Mouse (Mus musculus) activated CD4-positive, CD25-positive, alpha-beta regulatory T cell, adult 4 months (primary cell): ENCODE results near the gene Ctnnbip1. TPM values are rescaled to one million over a fixed set of nuclear protein-coding genes. Genes with fewer than 3 reads are reported as not detected.

Source experiments
- ATAC-seq: one replicate; pipeline ENCODE4 v1.8.0; 2017
- polyA plus RNA-seq, 2 experiments: library from polyadenylated mRNA; unstranded; fragments of 100-300 nt; shearing (Covaris generic); gene quantifications; one replicate each; pipeline ENCODE4 v1.2.1; 2017

The Ctnnbip1 gene
- polyA plus RNA-seq, 2 experiments from 2014 or later = 0.28 to 1.4 TPM

- no peak for ATAC-seq
These were observed 5.9 kb downstream of the Ctnnbip1 start for GRCm38 (mm10) chr4:149523961-149524360.

- ATAC-seq = no peak
These were observed 7.1 kb downstream of the Ctnnbip1 start for GRCm38 (mm10) chr4:149525170-149525569.

DNA sequence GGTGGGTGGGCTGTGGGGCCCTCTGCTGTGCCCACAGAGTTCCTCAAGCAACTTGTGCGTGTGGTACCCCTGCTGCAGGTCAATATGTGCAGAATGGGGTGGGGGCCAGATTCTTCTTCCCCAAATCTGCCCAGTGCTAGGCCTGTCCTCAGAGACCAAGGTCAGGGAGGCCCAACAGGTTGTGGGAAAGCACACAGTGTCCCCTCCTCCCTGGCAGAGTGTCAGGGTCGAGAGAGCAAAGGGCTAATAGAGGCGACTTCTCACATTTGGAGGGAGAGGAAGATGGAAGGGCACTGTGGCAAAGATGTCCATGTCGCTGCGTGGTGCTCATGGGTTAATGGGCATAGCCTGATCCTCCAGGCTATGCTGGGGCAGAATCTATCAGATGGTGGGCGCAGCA is 7.8 kb downstream of the Ctnnbip1 start:
- no peak for ATAC-seq

DNA sequence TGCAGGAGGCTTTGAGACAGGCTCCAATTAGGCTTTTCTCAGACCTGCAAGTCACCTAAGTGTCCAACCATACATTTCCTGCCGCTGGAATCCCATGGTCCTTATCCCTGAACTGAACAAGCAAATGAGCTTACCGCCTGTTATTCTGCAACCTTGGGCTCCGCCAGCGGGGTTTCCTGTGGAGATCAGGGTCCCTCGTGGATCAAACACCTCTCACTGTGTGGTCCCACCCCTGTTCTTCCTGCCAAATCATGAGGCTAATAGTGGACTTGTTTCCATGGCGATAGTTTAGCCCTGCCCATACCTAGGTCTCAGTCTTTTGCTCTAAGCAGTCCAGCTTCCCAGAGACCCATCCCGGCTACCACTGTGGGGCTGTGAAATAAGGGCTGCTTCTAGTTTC is 8.3 kb downstream of the Ctnnbip1 start:
- ATAC-seq = no peak

DNA sequence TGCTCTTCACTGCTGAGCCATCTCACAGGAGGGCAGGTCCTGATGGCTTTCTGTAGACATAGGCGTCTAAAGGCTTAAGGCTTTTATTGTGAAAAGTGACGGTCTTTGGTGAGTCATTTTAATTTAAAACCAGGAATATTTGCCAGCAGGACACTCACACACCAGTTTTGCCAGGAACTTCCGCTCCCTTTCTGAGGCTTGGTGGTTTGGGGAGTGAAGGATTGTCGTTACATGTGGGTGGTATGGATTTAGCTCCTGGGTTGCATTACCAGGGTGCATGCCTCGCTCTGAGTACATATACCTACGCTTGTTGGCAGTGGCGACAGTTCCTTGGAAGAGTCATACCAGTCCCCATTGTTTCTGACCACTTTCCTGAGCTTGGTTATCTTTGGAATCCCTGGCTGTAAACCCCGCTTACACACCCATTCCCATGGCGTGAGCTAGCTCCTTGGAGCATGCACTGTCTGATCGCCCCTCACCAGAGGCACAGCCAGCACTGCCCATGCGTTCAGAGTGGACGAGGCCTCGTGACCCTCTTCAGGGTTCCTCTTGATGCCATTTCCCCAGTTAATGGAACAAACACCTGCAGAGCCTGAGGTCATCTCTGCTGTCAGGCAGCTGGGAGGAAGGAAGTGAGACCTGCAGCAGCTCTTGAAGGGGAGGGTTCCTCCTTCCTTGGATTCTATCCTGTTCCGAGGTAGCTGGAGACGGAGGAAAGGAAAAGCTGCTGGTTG is 9.8 kb downstream of the Ctnnbip1 start:
- ATAC-seq = no peak

DNA sequence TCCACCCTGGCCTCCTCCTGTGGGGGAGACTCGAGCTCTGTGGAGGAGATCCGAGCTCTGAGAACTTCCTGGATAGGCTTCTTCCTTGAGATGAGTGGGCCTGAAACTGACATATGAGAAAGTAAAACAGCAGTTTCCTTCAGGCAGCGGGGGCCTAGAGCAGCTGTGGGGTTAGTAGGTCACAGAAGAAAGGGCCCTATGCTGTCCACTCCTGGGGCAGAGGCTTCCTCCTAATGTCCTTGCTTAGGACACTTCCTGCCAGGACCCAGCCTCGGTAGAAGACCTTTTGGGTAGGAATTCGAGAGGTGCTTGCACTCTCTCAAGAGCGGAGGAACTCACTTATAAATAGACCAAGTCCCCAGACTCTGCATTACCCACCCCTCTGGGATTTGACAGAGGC is 11.7 kb downstream of the Ctnnbip1 start:
- no peak for ATAC-seq

DNA sequence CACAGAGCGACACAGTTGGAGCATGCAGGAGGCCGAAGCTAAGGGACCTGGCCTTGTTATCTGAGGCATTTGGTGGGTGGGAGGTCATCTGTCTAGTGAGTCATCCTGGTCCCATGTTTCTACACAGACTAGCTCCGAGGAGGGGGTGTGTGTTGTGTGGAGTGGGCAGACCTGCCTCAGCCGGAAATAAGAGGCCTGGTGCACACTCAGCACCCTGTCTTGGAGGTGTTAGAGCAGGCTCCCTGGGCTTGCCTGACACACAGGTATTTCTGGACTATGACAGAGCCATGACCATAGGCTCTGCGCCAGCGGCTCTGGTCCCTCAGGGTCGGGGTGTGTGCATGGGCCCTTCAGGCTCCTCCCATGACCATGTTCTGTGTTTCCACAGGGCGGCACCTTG is 21.4 kb downstream of the Ctnnbip1 start:
- no peak for ATAC-seq

DNA sequence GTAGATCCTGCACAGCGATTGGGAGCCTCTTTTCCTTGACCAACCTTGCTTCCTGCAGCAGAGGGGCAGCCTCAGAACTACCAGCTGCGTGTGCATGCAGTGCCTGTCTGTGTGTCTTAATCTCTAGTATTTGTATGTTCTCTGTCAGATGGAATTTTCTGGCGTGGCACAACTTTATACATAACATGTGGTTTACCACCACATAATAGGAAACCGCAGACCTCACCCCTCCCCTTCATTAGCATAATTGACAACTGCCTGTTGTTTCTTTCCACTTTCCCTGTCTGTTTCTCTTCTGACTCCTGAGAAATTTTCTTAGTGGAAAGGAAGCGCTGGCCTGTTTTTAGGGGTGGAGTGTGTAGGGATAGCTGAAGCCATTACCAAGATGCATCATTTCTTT is 23.9 kb downstream of the Ctnnbip1 start:
- ATAC-seq = peak; percentile 53

GRCm38 (mm10) chr4:149542431-149542830 is 24.4 kb downstream of the Ctnnbip1 start:
- no peak for ATAC-seq

DNA sequence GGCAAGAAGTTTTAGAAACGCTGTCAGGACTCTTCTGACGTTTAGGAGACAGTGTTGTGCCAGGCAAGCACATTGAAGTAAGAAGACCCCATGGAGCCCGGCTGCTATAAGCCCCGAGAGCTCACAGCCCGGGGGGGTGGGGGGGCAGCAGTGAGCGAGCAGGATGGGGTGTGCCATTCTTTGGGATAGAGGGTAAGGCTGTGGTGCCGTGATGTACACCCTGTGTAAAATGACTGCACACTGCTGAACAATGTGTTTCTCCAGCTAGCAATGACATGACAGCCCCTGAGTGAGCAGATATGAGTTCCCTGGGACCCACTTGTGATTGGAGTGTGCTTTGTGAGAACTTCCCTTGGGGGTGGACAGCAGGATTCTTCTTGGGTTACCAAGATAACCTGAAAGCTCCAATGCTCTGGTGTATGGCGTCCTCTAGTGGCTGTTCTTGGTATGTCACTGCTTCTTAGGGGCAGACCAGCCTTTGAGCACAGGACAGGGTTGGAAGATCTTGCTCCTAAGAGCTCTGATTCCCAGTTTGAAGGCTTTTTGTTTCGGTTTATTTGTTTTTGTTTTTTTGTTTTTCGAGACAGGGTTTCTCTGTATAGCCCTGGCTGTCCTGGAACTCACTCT is 25.0 kb downstream of the Ctnnbip1 start:
- peak; percentile 66 for ATAC-seq

DNA sequence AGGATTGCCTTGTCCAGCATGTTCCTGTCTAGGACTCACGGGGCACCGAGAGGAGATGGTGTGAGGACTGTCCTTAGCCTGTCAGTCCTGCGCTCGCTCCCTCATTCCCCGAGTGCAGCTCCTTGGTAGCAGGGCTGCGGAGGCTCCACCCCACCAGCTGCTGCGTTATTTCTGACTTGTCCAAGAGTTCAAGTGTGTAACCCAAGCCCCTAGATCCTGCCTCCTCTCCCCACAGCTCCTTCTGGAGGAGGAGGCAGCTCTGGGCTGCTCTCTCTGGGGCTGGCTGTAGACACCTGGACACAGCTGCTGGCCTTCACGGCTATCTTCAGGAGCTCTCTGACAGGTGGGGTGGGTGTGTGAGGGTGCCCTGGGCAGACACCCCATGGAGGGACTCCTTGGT is 26.9 kb downstream of the Ctnnbip1 start:
- ATAC-seq = no peak

- ATAC-seq = no peak
These were observed 28.9 kb downstream of the Ctnnbip1 start for GRCm38 (mm10) chr4:149546797-149547444.

- no peak for ATAC-seq
These were observed 29.5 kb downstream of the Ctnnbip1 start for GRCm38 (mm10) chr4:149547523-149547922.

GRCm38 (mm10) chr4:149549221-149549925 is 31.3 kb downstream of the Ctnnbip1 start:
- peak; percentile 61 for ATAC-seq

DNA sequence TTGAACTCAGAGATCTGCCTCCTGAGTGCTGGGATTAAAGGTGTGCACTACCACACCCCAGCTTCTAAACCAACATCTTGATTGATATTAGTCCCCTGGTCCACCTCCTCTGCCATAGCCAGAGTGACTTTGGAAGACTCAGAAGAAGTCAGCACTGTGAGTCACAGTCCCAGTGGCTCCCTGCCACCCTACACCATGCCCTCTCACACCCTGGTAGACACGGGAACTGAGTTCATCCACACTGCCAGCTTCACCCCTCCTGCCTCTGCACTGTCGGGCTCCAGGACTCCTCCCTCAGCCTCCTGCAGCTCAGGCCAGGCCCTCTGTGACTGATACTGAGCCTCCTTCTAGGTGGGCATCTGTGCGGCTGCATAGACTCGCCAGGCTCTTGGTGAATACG is 32.8 kb downstream of the Ctnnbip1 start:
- ATAC-seq = no peak

- ATAC-seq = no peak
These were observed 33.7 kb downstream of the Ctnnbip1 start for GRCm38 (mm10) chr4:149551696-149552095.

DNA sequence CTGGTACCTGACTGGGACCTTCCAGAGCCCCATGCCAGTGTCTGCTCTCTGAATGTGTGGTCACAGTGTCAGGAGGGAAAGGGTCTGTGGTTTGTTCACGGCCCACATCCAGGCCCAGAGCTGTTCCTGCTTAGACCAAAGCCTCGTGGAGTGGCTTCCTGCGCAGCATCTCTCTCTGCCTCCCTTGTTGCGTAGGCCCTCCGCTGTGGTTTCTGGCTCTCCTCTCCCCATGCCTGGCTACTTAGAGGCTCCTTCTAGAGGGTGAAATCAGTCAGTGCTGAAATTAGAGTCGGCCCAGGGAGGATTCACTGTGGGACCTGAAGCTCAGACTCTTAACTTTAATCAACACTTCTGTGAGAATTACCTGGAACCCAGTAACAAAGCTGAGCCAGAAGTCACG is 35.8 kb downstream of the Ctnnbip1 start:
- no peak for ATAC-seq

GRCm38 (mm10) chr4:149556111-149556510 is 38.1 kb downstream of the Ctnnbip1 start:
- ATAC-seq = no peak

- ATAC-seq = no peak
These were observed 39.9 kb downstream of the Ctnnbip1 start for GRCm38 (mm10) chr4:149557905-149558304.

GRCm38 (mm10) chr4:149558389-149558788 is 40.4 kb downstream of the Ctnnbip1 start:
- ATAC-seq = no peak

DNA sequence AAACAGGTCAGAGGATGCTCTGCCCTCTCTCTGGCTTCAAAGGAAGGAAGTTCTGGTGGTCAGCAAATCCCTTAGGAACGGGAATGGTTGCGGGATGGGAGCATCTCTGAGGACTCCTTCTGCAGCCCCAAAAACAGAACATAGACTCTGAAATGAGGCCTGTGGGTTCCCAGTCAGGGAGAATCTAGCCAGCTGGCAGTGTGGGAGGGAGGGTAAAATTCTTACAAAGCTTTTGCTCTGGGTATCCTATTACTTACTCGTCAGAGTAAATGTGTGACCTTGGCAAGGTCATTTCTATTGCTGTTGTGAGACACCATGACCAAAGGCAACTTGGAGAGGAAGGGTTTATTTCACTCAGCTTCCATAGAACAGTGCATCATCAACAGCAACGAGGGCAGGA is 43.4 kb downstream of the Ctnnbip1 start:
- no peak for ATAC-seq

- peak; percentile 90 for ATAC-seq
These were observed 44.2 kb downstream of the Ctnnbip1 start for GRCm38 (mm10) chr4:149561986-149562904.
